Mouse (Mus musculus) MEL (cell line): ENCODE data around the gene Mbnl1.
A peak's percentile ranks its signal among the peaks of the same experiment; 100 is the strongest.

Experiments
- CTCF ChIP-seq, 3 experiments: IDR thresholded peaks in 2 of 3; conservative IDR thresholded peaks in 1 of 3; 2 replicates each; pipeline ENCODE4 v1.5.1; 2011 to 2012; ENCODE audit warnings: low read length in 3 of 3, low read depth in 2 of 3, mild to moderate bottlenecking in 2 of 3, improper control_type of control experiment in 1 of 3, inconsistent platforms in 1 of 3, mixed read lengths in 1 of 3, moderate library complexity in 1 of 3; ENCODE audit not compliant: control insufficient read depth in 1 of 3, insufficient read depth in 1 of 3, poor library complexity in 1 of 3, severe bottlenecking in 1 of 3
- E2F4 ChIP-seq: IDR thresholded peaks from 2 replicates; pipeline ENCODE4 v1.6.1; 2011; ENCODE audit warnings: low read depth, low read length, improper control_type of control experiment, borderline replicate concordance
- EP300 ChIP-seq, 2 experiments: IDR thresholded peaks; 2 replicates each; pipeline ENCODE4 v1.6.1; 2011; ENCODE audit warnings: improper control_type of control experiment in 2 of 2, low read length in 2 of 2, low read depth in 1 of 2, mild to moderate bottlenecking in 1 of 2
- MAX ChIP-seq: IDR thresholded peaks from 2 replicates; pipeline ENCODE4 v1.6.1; 2011; ENCODE audit warnings: low read length, improper control_type of control experiment
- MYB ChIP-seq: IDR thresholded peaks from 2 replicates; pipeline ENCODE4 v1.6.1; 2011; ENCODE audit warnings: mild to moderate bottlenecking, low read depth, low read length, improper control_type of control experiment
- POLR2A ChIP-seq, 2 experiments: IDR thresholded peaks; 2 replicates each; pipeline ENCODE4 v1.6.1; 2011 to 2012; ENCODE audit warnings: low read length in 2 of 2, mild to moderate bottlenecking in 2 of 2, control low read depth in 1 of 2, improper control_type of control experiment in 1 of 2, low read depth in 1 of 2, moderate library complexity in 1 of 2; ENCODE audit not compliant: control insufficient read depth in 1 of 2, insufficient read depth in 1 of 2, poor library complexity in 1 of 2
- RAD21 ChIP-seq: IDR thresholded peaks from 2 replicates; pipeline ENCODE4 v1.6.1; 2011; ENCODE audit warnings: mild to moderate bottlenecking, low read depth, low read length, improper control_type of control experiment
- SIN3A ChIP-seq: IDR thresholded peaks from 2 replicates; pipeline ENCODE4 v1.6.1; 2012; ENCODE audit warnings: low read length, improper control_type of control experiment, inconsistent platforms
- SMC3 ChIP-seq: IDR thresholded peaks from 2 replicates; pipeline ENCODE4 v1.6.1; 2011; ENCODE audit warnings: low read depth, low read length, improper control_type of control experiment
- UBTF ChIP-seq: IDR thresholded peaks from 2 replicates; pipeline ENCODE4 v1.6.1; 2012; ENCODE audit warnings: low read depth, mild to moderate bottlenecking, inconsistent platforms, low read length, improper control_type of control experiment, moderate library complexity, borderline replicate concordance; ENCODE audit not compliant: insufficient read depth
- USF1 ChIP-seq: IDR thresholded peaks from 2 replicates; pipeline ENCODE4 v1.6.1; 2014; ENCODE audit warnings: low read depth, mild to moderate bottlenecking, inconsistent platforms, low read length, improper control_type of control experiment, moderate library complexity
- USF2 ChIP-seq, 2 experiments: IDR thresholded peaks; 2 replicates each; pipeline ENCODE4 v1.6.1; 2011 to 2012; ENCODE audit warnings: improper control_type of control experiment in 2 of 2, low read length in 2 of 2, borderline replicate concordance in 1 of 2, inconsistent platforms in 1 of 2, low read depth in 1 of 2, mild to moderate bottlenecking in 1 of 2; ENCODE audit not compliant: insufficient read depth in 1 of 2
- ZKSCAN1 ChIP-seq: IDR thresholded peaks from 2 replicates; pipeline ENCODE4 v1.6.1; 2012; ENCODE audit warnings: low read depth, mild to moderate bottlenecking, inconsistent platforms, low read length, improper control_type of control experiment, moderate library complexity

DNA sequence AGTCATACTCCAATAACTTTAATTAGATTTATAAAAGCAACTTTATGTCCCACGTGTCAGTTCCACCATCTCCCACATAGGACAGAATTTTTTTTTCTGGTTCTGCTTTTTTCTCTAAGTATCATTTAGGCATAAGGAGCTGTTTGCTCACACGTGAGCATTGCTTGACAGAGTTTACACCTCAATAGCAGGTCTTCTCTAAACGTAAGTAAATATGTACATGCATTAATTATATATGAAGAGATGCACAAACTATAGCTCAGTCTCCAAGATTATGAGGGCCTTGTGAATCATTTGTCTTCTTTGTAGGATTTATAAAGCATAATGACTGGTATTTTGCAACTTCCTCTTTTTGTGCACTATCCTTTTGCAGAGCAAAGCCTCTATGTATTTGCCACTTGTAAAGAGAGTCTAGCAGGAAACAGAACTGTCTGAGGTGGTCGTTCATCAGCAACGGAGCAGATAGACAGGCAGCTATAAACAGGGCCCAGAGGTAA lies at the start of gene Mbnl1:
- TF ChIP-seq POLR2A (IDR thresholded peaks at IDR 0.05; ENCODE audit: control insufficient read depth in 1 of 2, insufficient read depth in 1 of 2, low read depth in 1 of 2, low read length in 2 of 2, poor library complexity in 1 of 2), result peak in 1 of 2 experiments; percentile 82; a peak in 2 of 4 replicates
- peak; percentile 47 to 59; a peak in 3 of 4 replicates for TF ChIP-seq EP300 (IDR thresholded peaks at IDR 0.05; ENCODE audit: low read depth in 1 of 2, low read length in 2 of 2)
- TF ChIP-seq USF2 (IDR thresholded peaks at IDR 0.05; ENCODE audit: borderline replicate concordance in 1 of 2, insufficient read depth in 1 of 2, low read depth in 1 of 2, low read length in 2 of 2), result no peak
- no peak for TF ChIP-seq UBTF
- TF ChIP-seq SIN3A, result peak; percentile 89
- no peak; the same call in 1 of the 2 replicates for TF ChIP-seq MAX
- TF ChIP-seq E2F4, result no peak
- TF ChIP-seq RAD21, result no peak; the same call in 1 of the 2 replicates
- peak; percentile 49; the same call in 1 of the 2 replicates for TF ChIP-seq USF1
- TF ChIP-seq CTCF (IDR thresholded peaks at IDR 0.05 in 2 of 3, conservative IDR thresholded peaks at IDR 0.05 in 1 of 3; ENCODE audit: control insufficient read depth in 1 of 3, insufficient read depth in 1 of 3, low read depth in 2 of 3, low read length in 3 of 3, poor library complexity in 1 of 3, severe bottlenecking in 1 of 3), result no peak
- peak; percentile 31; the same call in 1 of the 2 replicates for TF ChIP-seq MYB
- TF ChIP-seq SMC3, result no peak
- peak; percentile 44; the same call in 1 of the 2 replicates for TF ChIP-seq ZKSCAN1
